Mouse (Mus musculus): Measurements from ENCODE around the gene Arrdc1. TPM values are rescaled to one million over a fixed set of nuclear protein-coding genes. Genes with fewer than 3 reads are reported as not detected.

The Arrdc1 gene
- total and polyA plus RNA-seq, 2 experiments = 2.5 to 12.7 TPM

DNA sequence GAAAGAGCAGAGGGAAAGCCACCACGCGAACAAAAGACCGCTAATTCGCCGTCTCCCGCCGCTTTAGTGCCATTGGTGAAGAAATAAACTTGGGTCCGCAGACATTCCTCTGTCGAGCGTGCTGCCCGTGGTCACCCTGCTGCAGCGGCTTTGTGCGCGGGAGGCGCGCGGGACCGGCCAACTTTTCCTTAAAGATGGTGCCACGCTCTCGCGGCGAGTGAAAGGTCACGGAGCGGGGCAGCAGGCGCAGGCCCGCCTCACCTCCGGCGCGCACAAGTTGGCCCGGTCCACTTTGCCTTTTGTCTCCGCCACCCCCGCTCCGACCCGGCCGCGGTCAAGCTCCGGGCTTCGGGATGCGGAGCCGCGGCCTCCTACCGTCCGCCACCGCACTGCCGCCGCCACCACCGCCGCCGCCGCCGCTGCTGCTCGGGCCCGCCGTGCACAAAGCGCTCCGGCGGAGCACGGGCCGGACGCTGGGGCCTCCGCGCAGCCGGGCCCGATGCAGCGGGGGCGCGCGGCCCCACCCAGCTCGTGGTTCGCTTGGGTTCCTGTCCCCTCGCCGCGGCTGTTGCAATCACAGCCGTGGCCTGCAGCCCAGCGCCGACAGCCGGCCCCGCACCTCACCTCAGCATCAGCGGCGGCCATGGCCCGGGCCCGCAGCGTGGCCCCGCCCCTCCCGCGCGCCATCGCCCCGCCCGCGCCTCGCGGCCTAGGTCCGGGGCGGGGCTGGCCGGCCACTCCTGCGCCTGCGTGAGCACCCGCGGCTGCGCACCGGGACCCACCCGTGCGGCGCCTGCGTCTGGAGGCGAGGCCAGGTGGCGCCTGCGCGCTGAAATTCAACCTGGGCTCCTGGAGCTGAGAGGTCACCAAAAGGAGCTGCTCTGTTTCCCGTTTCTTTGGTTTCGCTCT is 15.9 kb downstream of the Arrdc1 start, which contains the start of gene Ehmt1:
TSS of gene Ehmt1 (minus strand) at position 685 of the 909 bp plus-strand sequence.
- peaks cover 2% of the 10 kb centered on the region; the same call in 1 of the 2 replicates for H3K36me3 ChIP-seq (ENCODE audit: control insufficient read depth, insufficient read depth, low read length)
- peak; percentile 69 for DNase-seq (ENCODE audit: extremely low read depth, low read depth, low spot score)
- under 1% methylated on average over 112 of the region's 112 CpGs for WGBS
- H3K27me3 ChIP-seq (ENCODE audit: control insufficient read depth, insufficient read depth, low read length) = no peaks in the 10 kb centered on the region
- no peak for TF ChIP-seq CTCF (IDR thresholded peaks at IDR 0.05; ENCODE audit: low read depth, low read length)
- TF ChIP-seq POLR2A (IDR thresholded peaks at IDR 0.05; ENCODE audit: extremely low read depth, insufficient read depth, low read length) = peak; percentile 52
- H3K79me2 ChIP-seq (ENCODE audit: control insufficient read depth, insufficient read depth, low read length) = peaks cover 17% of the 10 kb centered on the region; the same call in 1 of the 2 replicates
- peak within 1 kb of the TSS; percentile 93 for H3K4me3 ChIP-seq (ENCODE audit: insufficient read depth, low read depth, low read length)
- peak within 1 kb of the TSS; percentile 95 for H3K9ac ChIP-seq (ENCODE audit: low read depth, low read length)
- H3K27ac ChIP-seq (replicated peaks; ENCODE audit: insufficient read depth, low read depth, low read length) = peak within 1 kb of the TSS; percentile 76
- H3K4me1 ChIP-seq (ENCODE audit: control insufficient read depth, insufficient read depth, low read length) = peaks cover 4% of the 10 kb centered on the region

DNA sequence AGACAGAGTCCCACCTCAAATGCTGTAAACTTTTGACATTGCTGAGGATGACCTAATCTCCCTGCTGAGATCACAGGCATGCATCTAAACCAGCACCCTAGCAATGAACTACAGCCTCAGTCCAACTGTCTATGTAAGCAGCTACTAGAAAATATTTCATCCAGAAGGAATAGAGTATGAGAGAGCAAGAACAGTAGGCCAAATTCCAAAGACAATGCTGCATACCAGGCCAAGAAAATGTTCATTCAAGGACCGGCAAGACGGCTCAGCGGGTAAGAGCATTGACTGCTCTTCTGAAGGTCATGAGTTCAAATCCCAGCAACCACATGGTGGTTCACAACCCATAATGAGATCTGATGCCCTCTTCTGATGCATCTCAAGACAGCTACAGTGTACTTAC is 20.3 kb downstream of the Arrdc1 start:
- Histone ChIP-seq H3K36me3 (ENCODE audit: control insufficient read depth, insufficient read depth, low read length) (peaks cover 8% of the 10 kb centered on the region; the same call in 1 of the 2 replicates), H3K4me1 (ENCODE audit: control insufficient read depth, insufficient read depth, low read length) (peaks cover 4% of the 10 kb centered on the region), H3K4me3 (ENCODE audit: insufficient read depth, low read depth, low read length) (no peak overlapping the region), H3K9ac (ENCODE audit: low read depth, low read length) (no peak overlapping the region), H3K79me2 (ENCODE audit: control insufficient read depth, insufficient read depth, low read length) (peaks cover 33% of the 10 kb centered on the region; the same call in 1 of the 2 replicates), H3K27me3 (ENCODE audit: control insufficient read depth, insufficient read depth, low read length) (no peaks in the 10 kb centered on the region), H3K27ac (replicated peaks; ENCODE audit: insufficient read depth, low read depth, low read length) (no peak overlapping the region)
- TF ChIP-seq POLR2A (IDR thresholded peaks at IDR 0.05; ENCODE audit: extremely low read depth, insufficient read depth, low read length) = no peak
- no peak for TF ChIP-seq CTCF (IDR thresholded peaks at IDR 0.05; ENCODE audit: low read depth, low read length)
- DNase-seq (ENCODE audit: extremely low read depth, low read depth, low spot score) = no peak
- 71% methylated on average over 3 of the region's 3 CpGs for WGBS

DNA sequence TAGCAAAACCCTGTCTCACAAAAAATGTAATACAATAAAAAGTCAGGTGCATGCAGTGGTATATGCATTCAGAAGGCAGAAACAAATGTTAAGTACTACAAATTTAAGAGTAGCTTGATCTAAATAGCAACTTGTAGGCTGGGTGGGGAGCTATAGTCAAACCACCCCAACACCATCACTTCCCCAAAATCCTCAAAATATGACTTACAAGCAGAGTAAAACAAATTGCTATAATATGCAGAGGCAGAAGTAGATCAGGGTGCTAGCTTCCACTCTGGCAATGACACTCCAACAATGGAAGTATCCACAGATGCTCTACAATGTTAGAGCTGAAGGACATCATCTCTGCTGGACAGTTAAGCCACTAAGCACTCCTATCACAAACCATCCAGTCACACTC is 22.5 kb downstream of the Arrdc1 start:
- TF ChIP-seq CTCF (IDR thresholded peaks at IDR 0.05; ENCODE audit: low read depth, low read length) = no peak
- no peak for TF ChIP-seq POLR2A (IDR thresholded peaks at IDR 0.05; ENCODE audit: extremely low read depth, insufficient read depth, low read length)
- Histone ChIP-seq H3K4me1 (ENCODE audit: control insufficient read depth, insufficient read depth, low read length) (peaks cover 1% of the 10 kb centered on the region), H3K9ac (ENCODE audit: low read depth, low read length) (no peak overlapping the region), H3K27me3 (ENCODE audit: control insufficient read depth, insufficient read depth, low read length) (no peaks in the 10 kb centered on the region), H3K79me2 (ENCODE audit: control insufficient read depth, insufficient read depth, low read length) (peaks cover 31% of the 10 kb centered on the region; the same call in 1 of the 2 replicates), H3K4me3 (ENCODE audit: insufficient read depth, low read depth, low read length) (no peak overlapping the region), H3K36me3 (ENCODE audit: control insufficient read depth, insufficient read depth, low read length) (peaks cover 8% of the 10 kb centered on the region; the same call in 1 of the 2 replicates), H3K27ac (replicated peaks; ENCODE audit: insufficient read depth, low read depth, low read length) (no peak overlapping the region)
- no peak for DNase-seq (ENCODE audit: extremely low read depth, low read depth, low spot score)

DNA sequence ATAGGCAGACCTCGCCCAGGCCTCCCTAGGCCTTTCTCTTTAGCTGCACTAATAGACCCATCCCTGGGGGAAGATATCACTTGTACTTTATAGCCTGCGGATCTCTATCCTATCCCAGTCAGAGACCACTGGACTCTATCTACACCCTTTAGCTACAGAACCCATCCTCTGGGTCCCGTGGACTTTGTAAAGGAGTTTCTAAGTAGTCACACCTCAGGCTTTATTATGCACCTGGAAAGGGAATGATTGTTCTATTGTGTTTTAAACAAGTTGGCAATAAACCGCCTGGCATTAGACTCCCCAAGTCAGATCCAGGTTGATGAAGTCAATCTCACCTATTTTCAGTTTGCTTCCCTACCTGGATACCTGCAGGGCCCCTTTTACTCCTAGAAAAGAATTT is 22.9 kb downstream of the Arrdc1 start:
- H3K27me3 ChIP-seq (ENCODE audit: control insufficient read depth, insufficient read depth, low read length) = no peaks in the 10 kb centered on the region
- H3K36me3 ChIP-seq (ENCODE audit: control insufficient read depth, insufficient read depth, low read length) = peaks cover 8% of the 10 kb centered on the region; the same call in 1 of the 2 replicates
- TF ChIP-seq POLR2A (IDR thresholded peaks at IDR 0.05; ENCODE audit: extremely low read depth, insufficient read depth, low read length) = no peak
- no peak for TF ChIP-seq CTCF (IDR thresholded peaks at IDR 0.05; ENCODE audit: low read depth, low read length)
- no peaks in the 10 kb centered on the region; the same call in none of the 2 replicates for H3K4me1 ChIP-seq (ENCODE audit: control insufficient read depth, insufficient read depth, low read length)
- DNase-seq (ENCODE audit: extremely low read depth, low read depth, low spot score) = no peak
- 97% methylated on average over 4 of the region's 4 CpGs for WGBS
- no peak overlapping the region for H3K4me3 ChIP-seq (ENCODE audit: insufficient read depth, low read depth, low read length)
- H3K79me2 ChIP-seq (ENCODE audit: control insufficient read depth, insufficient read depth, low read length) = peaks cover 28% of the 10 kb centered on the region; the same call in 1 of the 2 replicates
- H3K27ac ChIP-seq (replicated peaks; ENCODE audit: insufficient read depth, low read depth, low read length) = no peak overlapping the region
- H3K9ac ChIP-seq (ENCODE audit: low read depth, low read length) = no peak overlapping the region

- DNase-seq (ENCODE audit: extremely low read depth, low read depth, low spot score) = no peak
- no peak overlapping the region for H3K27ac ChIP-seq (replicated peaks; ENCODE audit: insufficient read depth, low read depth, low read length)
- WGBS = 82% methylated on average over 4 of the region's 4 CpGs
These were observed 24.6 kb downstream of the Arrdc1 start for GRCm38 (mm10) chr2:24910481-24910880.

More at GRCm38 (mm10) chr2:24910481-24910880, 24.6 kb downstream of the Arrdc1 start:
- no peak overlapping the region for H3K4me3 ChIP-seq (ENCODE audit: insufficient read depth, low read depth, low read length)
- H3K9ac ChIP-seq (ENCODE audit: low read depth, low read length) = no peak overlapping the region
- H3K4me1 ChIP-seq (ENCODE audit: control insufficient read depth, insufficient read depth, low read length) = peaks cover 7% of the 10 kb centered on the region
- TF ChIP-seq CTCF (IDR thresholded peaks at IDR 0.05; ENCODE audit: low read depth, low read length) = no peak
- no peak for TF ChIP-seq POLR2A (IDR thresholded peaks at IDR 0.05; ENCODE audit: extremely low read depth, insufficient read depth, low read length)
- H3K79me2 ChIP-seq (ENCODE audit: control insufficient read depth, insufficient read depth, low read length) = peaks cover 29% of the 10 kb centered on the region; the same call in 1 of the 2 replicates
- H3K27me3 ChIP-seq (ENCODE audit: control insufficient read depth, insufficient read depth, low read length) = no peaks in the 10 kb centered on the region
- H3K36me3 ChIP-seq (ENCODE audit: control insufficient read depth, insufficient read depth, low read length) = peaks cover 8% of the 10 kb centered on the region; the same call in 1 of the 2 replicates

Measured in liver, adult 2 months (tissue).